Mouse (Mus musculus) limb, embryonic 15.5 days (tissue): ENCODE measurements around the gene Tnfsf9. TPM values are rescaled to one million over a fixed set of nuclear protein-coding genes. Genes with fewer than 3 reads are reported as not detected.

Experiments
- ATAC-seq: fragments of 200-750 bp; cut with Nextera tagmentation; 2 replicates; pipeline ENCODE4 v1.8.0; 2017; ENCODE audit warnings: low read depth, moderate TSS enrichment; ENCODE audit not compliant: insufficient number of reproducible peaks, low FRiP score, low TSS enrichment
- H3K27ac ChIP-seq: fragments of 300-500 bp; sonication (generic); 2 replicates; pipeline ENCODE4 v1.5.1; 2015; ENCODE audit warnings: moderate library complexity, mild to moderate bottlenecking, inconsistent platforms
- H3K27me3 ChIP-seq: fragments of 300-500 bp; sonication (generic); 2 replicates; pipeline ENCODE4 v1.6.1; 2015; ENCODE audit warnings: inconsistent platforms
- H3K36me3 ChIP-seq: fragments of 300-500 bp; sonication (generic); 2 replicates; pipeline ENCODE4 v1.6.1; 2015; ENCODE audit warnings: inconsistent platforms
- H3K4me1 ChIP-seq: fragments of 300-500 bp; sonication (generic); 2 replicates; pipeline ENCODE4 v1.6.1; 2015; ENCODE audit warnings: inconsistent platforms
- H3K4me2 ChIP-seq: fragments of 300-500 bp; sonication (generic); 2 replicates; pipeline ENCODE4 v1.6.1; 2015; ENCODE audit warnings: mild to moderate bottlenecking, inconsistent platforms
- H3K4me3 ChIP-seq: fragments of 300-500 bp; sonication (generic); 2 replicates; pipeline ENCODE4 v1.5.1; 2015; ENCODE audit warnings: mild to moderate bottlenecking, inconsistent platforms
- H3K9ac ChIP-seq: fragments of 300-500 bp; sonication (generic); 2 replicates; pipeline ENCODE4 v1.6.1; 2015; ENCODE audit warnings: inconsistent platforms
- H3K9me3 ChIP-seq: fragments of 300-500 bp; sonication (generic); 2 replicates; pipeline ENCODE4 v1.6.1; 2016; ENCODE audit warnings: inconsistent platforms
- WGBS: fragments of 180-500 bp; shearing (Covaris S2); methylation state at CpG from one replicate; pipeline ENCODE4 v1.1.7; 2015; 5-methylcytosine and 5-hydroxymethylcytosine counted together
- polyA plus RNA-seq: library from polyadenylated mRNA; unstranded; fragments of >200 nt; fragmentation: Nextera tagmentation; extraction: Ambion mirVana; gene quantifications from 2 replicates; pipeline ENCODE4 v1.2.1, GENCODE M21; 2015

Gene Tnfsf9
- polyA plus RNA-seq, 1 experiment from 2014 or later, result 8.7 TPM

DNA sequence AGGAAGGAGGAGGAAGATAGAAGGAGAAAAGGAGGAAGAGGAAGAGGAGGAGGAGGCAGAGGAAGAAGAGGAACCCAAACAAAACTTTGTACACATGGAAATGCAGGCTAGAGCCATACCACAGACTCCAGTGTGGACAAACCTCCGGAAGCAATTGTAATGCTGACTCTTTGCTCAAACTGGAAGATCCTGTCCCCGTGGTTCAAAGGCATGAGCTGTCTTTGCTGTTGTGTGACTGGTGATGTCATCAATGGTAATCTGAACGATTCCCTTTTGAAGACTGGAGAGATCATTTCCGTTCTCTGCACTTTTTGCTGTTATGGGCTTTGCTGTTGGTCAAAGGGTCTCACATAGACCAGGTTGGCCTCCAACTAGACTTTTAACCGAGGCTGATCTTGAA is 6.8 kb upstream of the Tnfsf9 start:
- no peaks in the 10 kb centered on the region for H3K27me3 ChIP-seq
- no peaks in the 10 kb centered on the region for H3K9me3 ChIP-seq
- 65% methylated on average over 5 of the region's 5 CpGs for WGBS
- peaks cover 6% of the 10 kb centered on the region for H3K4me1 ChIP-seq
- ATAC-seq, result no peak
- H3K4me3 ChIP-seq, result no peak overlapping the region
- no peak overlapping the region for H3K4me2 ChIP-seq
- no peak overlapping the region for H3K27ac ChIP-seq
- H3K36me3 ChIP-seq, result no peaks in the 10 kb centered on the region
- H3K9ac ChIP-seq, result no peak overlapping the region

DNA sequence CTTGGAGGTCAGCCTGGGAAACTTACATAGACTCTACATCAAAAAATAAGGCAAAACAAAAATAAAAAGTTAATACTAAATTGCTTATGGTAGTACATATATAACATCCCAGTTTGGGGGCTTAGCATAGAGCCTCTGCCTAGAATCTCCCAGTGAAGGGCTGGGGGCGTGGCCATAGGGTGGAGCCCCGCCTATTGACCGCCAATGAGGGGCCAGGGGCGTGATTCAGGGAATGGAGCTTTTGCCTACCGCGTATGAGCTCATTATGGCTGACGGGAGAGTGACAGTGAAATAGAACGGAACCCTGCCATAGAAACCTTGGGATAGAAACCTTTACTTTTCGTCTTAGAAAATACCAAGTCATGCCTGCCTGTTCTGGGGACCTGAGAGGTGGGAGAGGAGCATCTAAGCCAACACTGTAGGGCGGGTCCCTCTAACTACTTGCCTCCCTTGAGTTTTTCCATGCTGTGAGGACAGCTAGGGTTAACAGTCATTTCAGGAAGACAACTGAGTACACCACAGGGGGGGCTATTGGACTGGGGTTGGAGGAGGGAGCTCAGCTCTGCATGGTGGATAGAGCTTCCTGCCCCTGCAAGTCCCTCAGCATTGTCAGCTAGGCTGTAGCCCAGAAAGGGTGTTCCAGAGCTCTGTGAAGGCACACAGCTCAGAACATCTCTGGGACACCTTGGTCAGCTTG is 5.3 kb upstream of the Tnfsf9 start:
- Histone ChIP-seq H3K27ac (no peak overlapping the region), H3K27me3 (no peaks in the 10 kb centered on the region), H3K4me1 (peaks cover 12% of the 10 kb centered on the region), H3K4me3 (no peak overlapping the region), H3K36me3 (no peaks in the 10 kb centered on the region), H3K9ac (no peak overlapping the region), H3K4me2 (no peak overlapping the region), H3K9me3 (no peaks in the 10 kb centered on the region)
- ATAC-seq, result no peak
- 12% methylated on average over 10 of the region's 10 CpGs for WGBS

DNA sequence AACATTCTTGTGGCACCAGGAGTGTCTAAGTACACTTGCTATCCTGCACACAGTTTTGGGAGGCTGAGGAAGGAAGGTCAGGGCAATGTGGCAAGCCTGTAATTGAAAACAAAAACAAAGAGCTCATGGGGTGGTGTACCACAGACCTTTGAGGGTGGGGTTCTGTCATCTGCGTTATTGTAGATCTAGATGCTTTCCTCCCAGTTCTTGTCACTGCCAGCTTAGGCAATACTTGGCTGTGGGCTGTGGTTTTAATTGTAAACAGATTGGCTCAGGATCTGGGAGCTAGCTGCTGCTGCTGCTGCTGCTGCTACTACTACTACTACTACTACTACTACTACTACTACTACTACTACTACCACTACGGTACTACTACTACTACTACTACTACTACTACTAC is 2.8 kb upstream of the Tnfsf9 start:
- Histone ChIP-seq H3K27me3 (no peaks in the 10 kb centered on the region), H3K9ac (no peak overlapping the region), H3K9me3 (no peaks in the 10 kb centered on the region), H3K4me1 (peaks cover 20% of the 10 kb centered on the region), H3K36me3 (no peaks in the 10 kb centered on the region), H3K27ac (no peak overlapping the region), H3K4me2 (no peak overlapping the region), H3K4me3 (no peak overlapping the region)
- WGBS, result 67% methylated on average over 2 of the region's 2 CpGs
- ATAC-seq, result no peak

DNA sequence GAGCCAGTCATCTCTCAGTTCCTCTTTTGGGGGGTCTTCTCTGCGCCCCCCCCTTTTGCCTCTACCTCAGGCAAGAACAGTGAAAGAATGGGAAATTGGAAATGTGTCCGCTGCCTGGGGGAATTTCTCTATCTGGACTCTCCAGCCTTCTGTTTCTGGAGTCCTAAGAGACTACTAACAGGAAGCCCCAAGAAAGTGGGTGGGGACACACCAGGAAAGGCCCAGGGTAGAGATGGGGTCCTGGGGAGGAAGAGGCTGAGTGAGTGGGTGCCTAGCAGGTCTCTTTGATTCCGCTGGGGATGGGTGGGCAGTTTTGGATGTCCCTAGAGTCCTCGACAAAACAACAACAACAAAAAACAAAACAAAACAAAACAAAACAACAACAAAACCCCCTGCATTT is 629 bp upstream of the Tnfsf9 start:
- WGBS, result 36% methylated on average over 4 of the region's 4 CpGs
- ATAC-seq, result no peak
- Histone ChIP-seq H3K36me3 (no peaks in the 10 kb centered on the region), H3K9ac (no peak overlapping the region), H3K4me1 (peaks cover 20% of the 10 kb centered on the region), H3K4me3 (peak overlapping the region; percentile 69), H3K27me3 (no peaks in the 10 kb centered on the region), H3K9me3 (no peaks in the 10 kb centered on the region), H3K4me2 (peak overlapping the region; percentile 81), H3K27ac (peak overlapping the region; percentile 23)

DNA sequence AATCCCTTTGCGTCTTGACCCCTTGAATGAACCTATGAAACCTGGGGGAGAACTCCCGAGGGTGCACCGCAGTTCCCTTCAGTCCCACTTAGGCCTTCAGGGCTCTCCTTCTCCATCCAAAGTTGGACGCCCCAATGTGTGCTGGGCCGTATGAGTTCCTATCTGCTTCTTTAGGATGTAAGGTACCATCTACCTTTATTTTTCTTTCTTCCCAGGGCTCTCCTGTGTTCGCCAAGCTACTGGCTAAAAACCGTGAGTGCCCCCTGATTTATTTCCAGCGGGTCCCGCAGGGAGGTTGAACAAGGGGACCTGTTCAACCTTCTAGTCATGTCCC is 877 bp downstream of the Tnfsf9 start:
- no peaks in the 10 kb centered on the region for H3K36me3 ChIP-seq
- no peak for ATAC-seq
- no peaks in the 10 kb centered on the region for H3K27me3 ChIP-seq
- H3K4me2 ChIP-seq, result peak overlapping the region; percentile 81
- H3K4me1 ChIP-seq, result peaks cover 20% of the 10 kb centered on the region
- peak overlapping the region; percentile 69 for H3K4me3 ChIP-seq
- H3K27ac ChIP-seq, result no peak overlapping the region
- WGBS, result 8% methylated on average over 9 of the region's 9 CpGs
- H3K9me3 ChIP-seq, result no peaks in the 10 kb centered on the region
- H3K9ac ChIP-seq, result no peak overlapping the region

DNA sequence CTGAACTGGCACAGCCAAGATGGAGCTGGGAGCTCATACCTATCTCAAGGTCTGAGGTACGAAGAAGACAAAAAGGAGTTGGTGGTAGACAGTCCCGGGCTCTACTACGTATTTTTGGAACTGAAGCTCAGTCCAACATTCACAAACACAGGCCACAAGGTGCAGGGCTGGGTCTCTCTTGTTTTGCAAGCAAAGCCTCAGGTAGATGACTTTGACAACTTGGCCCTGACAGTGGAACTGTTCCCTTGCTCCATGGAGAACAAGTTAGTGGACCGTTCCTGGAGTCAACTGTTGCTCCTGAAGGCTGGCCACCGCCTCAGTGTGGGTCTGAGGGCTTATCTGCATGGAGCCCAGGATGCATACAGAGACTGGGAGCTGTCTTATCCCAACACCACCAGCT is 1.9 kb downstream of the Tnfsf9 start:
- Histone ChIP-seq H3K9me3 (no peaks in the 10 kb centered on the region), H3K36me3 (no peaks in the 10 kb centered on the region), H3K4me2 (no peak overlapping the region), H3K27ac (no peak overlapping the region), H3K4me3 (no peak overlapping the region), H3K9ac (no peak overlapping the region), H3K4me1 (peaks cover 20% of the 10 kb centered on the region), H3K27me3 (no peaks in the 10 kb centered on the region)
- 89% methylated on average over 5 of the region's 5 CpGs for WGBS
- no peak for ATAC-seq

DNA sequence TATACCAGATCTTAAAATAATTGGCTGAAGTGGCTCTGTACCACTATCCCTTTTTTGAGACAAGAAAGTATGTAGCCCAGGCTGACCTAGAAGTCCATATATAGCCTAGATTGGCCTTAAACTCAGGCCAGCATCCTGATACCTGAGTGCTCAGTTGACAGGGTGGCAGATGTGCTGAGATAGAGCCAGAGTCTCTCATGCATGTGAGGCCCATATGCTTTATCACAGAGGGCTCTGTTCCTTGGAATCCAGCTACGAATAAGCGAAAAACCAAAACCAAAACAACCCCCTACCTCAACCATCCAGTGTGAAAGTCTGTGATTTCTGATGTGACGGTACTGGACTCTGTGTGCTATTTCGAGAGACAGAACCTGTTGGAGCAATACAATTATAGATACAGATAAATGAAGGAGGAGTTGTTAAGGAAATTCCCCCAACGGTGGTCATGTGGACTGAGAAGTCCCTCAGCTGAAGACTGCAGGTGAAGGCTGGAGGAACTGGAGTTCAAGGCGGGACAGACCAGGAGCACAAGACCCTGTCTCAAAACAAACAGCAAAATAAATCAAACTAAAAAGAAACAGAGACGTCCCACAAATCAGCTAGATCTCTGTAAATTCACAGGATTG is 3.0 kb downstream of the Tnfsf9 start:
- Histone ChIP-seq H3K27ac (no peak overlapping the region), H3K27me3 (no peaks in the 10 kb centered on the region), H3K4me2 (no peak overlapping the region), H3K9me3 (no peaks in the 10 kb centered on the region), H3K36me3 (no peaks in the 10 kb centered on the region), H3K9ac (no peak overlapping the region), H3K4me1 (peaks cover 20% of the 10 kb centered on the region), H3K4me3 (no peak overlapping the region)
- no peak for ATAC-seq
- WGBS, result 75% methylated on average over 7 of the region's 7 CpGs

DNA sequence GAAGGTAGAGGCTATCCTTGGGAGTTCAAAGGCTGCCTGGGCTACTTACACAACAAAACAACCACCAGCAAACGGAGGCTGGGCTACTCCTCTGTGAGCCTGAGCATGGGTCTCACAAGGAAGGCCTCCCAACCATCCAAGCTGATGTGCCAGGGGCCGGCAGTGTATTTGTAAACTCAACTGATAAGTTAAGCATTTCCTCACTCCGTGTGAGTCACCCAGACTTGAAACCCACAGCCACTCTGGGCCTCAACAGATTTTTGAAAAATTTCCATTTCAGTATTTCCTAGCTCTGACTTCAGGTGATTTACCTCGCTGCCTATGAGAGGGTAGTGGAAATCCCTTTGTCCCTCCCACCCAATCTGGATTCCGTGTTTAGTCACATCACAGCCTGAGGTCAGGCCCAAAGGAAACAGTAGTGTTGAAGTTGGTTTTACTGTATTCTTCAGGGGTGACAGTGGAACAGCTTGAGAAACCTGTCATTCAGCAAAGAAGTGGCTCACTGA is 3.6 kb downstream of the Tnfsf9 start:
- no peaks in the 10 kb centered on the region for H3K9me3 ChIP-seq
- no peaks in the 10 kb centered on the region for H3K36me3 ChIP-seq
- H3K27me3 ChIP-seq, result no peaks in the 10 kb centered on the region
- no peak overlapping the region for H3K4me3 ChIP-seq
- H3K27ac ChIP-seq, result no peak overlapping the region
- no peak for ATAC-seq
- H3K9ac ChIP-seq, result no peak overlapping the region
- 51% methylated on average over 5 of the region's 5 CpGs for WGBS
- peaks cover 20% of the 10 kb centered on the region for H3K4me1 ChIP-seq
- H3K4me2 ChIP-seq, result no peak overlapping the region

DNA sequence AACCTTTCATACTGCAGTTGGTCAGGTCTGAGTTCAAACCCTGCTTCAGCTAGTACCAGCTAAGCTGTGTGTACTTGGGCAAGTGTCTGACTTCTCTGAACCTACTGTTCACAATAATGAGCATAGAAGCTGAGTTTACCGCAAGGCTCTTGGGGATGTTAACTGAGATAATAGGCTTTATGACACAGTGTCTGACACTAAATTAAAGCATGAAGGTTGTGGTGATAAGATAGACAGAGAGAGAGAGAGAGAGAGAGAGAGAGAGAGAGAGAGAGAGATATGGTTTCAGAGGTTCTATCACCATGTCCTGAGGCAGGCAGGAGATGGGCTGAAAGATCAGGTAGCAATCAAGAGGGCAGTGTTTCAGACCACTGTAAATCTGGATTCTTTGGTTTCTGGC is 4.9 kb downstream of the Tnfsf9 start:
- no peak overlapping the region for H3K9ac ChIP-seq
- no peaks in the 10 kb centered on the region for H3K36me3 ChIP-seq
- no peak overlapping the region for H3K4me3 ChIP-seq
- H3K9me3 ChIP-seq, result no peaks in the 10 kb centered on the region
- peaks cover 13% of the 10 kb centered on the region; the same call in 1 of the 2 replicates for H3K4me1 ChIP-seq
- H3K27me3 ChIP-seq, result no peaks in the 10 kb centered on the region
- 79% methylated on average over 1 of the region's 1 CpGs for WGBS
- H3K4me2 ChIP-seq, result no peak overlapping the region
- no peak for ATAC-seq
- no peak overlapping the region for H3K27ac ChIP-seq

DNA sequence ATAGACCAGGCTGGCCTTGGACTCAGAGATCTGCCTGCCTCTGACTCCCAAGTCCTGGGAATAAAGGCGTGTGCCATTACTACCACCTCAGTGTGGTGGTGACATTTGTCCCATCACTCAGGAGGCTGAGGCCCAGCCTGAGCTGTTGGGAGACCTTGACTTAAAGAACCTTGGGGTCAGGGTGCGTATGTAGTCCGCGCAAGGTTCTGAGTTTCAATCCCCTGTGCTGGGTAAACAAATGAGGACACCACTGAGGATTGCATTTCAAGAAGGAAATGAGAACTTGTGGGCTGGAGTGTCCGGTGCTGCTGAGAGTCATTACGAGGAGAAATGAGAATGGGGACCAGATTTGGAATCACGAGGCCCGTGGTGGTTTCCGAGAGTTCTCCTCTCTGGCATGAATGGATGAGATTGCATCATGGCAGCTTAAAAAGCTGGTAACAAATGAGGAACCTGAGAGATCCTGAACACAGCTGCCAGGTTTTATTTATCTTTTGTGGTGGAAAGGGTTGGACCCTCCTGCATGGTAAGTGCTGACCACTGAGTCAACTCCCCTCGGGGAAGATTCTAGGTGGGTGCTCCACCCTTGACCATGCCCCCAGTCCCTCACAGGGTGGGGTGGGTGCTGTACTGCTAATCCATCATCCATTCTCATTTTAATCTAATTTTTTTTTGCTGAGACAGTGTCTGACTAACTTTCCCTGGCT is 7.8 kb downstream of the Tnfsf9 start:
- no peak overlapping the region for H3K4me2 ChIP-seq
- no peaks in the 10 kb centered on the region for H3K36me3 ChIP-seq
- WGBS, result 87% methylated on average over 10 of the region's 10 CpGs
- ATAC-seq, result no peak
- H3K9me3 ChIP-seq, result no peaks in the 10 kb centered on the region
- no peak overlapping the region for H3K27ac ChIP-seq
- H3K9ac ChIP-seq, result no peak overlapping the region
- H3K4me1 ChIP-seq, result no peaks in the 10 kb centered on the region
- H3K27me3 ChIP-seq, result no peaks in the 10 kb centered on the region
- H3K4me3 ChIP-seq, result no peak overlapping the region

DNA sequence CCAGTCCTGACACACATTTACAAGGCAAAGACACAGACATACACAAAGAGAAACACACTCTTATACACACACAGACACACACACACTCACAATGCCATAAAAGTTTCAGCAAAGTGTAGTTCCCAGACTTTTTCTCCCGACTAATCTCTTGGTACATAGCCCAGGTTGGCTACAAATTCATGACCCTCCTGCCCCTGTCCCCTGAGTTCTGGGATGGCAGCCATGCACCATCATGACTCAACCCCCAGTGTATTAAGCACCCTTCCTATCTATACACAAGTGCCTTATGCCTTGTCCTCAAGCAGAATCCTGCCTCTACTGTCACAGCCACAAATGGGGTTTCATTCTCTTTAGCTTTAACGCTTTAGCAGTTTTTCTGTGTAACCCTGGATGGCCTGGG is 11.7 kb downstream of the Tnfsf9 start:
- Histone ChIP-seq H3K4me3 (no peak overlapping the region), H3K9ac (no peak overlapping the region), H3K27me3 (no peaks in the 10 kb centered on the region), H3K27ac (no peak overlapping the region), H3K4me2 (no peak overlapping the region), H3K9me3 (no peaks in the 10 kb centered on the region), H3K4me1 (peaks cover 6% of the 10 kb centered on the region; the same call in 1 of the 2 replicates), H3K36me3 (no peaks in the 10 kb centered on the region)
- WGBS, result 76% methylated on average over 2 of the region's 2 CpGs
- no peak for ATAC-seq
